Mouse (Mus musculus): Measurements from ENCODE around the gene Ttc7b. TPM values are rescaled to one million over a fixed set of nuclear protein-coding genes. Genes with fewer than 3 reads are reported as not detected.
A peak's percentile ranks its signal among the peaks of the same experiment; 100 is the strongest.

The Ttc7b gene
- total and polyA plus RNA-seq, 3 experiments = 11.7 to 23.7 TPM; not detected in 1

DNA sequence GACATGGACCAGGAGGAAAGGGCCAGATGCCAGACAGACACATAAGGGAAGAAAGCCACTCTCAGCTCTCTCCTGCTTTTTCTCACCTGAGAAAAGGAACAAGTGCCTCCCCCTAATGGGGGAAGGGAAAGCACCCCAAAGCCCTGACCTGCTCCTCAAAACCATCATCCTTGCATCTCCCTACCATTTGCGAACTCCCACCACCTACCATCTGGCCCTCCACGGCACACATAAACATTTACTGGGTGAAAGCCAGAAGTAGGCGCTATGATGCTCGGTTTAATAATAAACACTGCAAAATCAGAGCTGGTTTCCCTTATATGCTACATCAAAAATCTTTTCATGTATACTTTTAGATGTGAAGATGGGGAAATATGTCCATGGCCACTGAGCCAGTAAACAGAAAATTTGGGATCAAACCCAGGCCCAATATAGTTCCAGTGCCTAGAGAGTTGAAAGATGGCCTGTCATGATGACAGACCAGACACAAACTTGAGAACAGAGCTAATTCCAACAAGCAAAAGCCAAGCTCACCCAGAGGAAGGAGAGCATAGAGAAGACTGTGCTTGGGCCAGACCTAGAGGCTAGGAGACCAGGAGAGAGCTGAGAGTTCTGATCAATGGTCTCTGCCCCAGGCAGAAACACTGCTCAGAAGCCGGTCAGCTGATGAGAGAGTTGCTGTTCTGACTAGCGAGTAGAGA, 91.1 kb downstream of the Ttc7b start:
- H3K27me3 ChIP-seq (ENCODE audit: control insufficient read depth in 1 of 2, insufficient read depth in 2 of 2, low read length in 2 of 2) = no peaks in the 10 kb centered on the region
- no peak overlapping the region for H3K4me3 ChIP-seq (ENCODE audit: control insufficient read depth in 1 of 2, insufficient read depth in 1 of 2, low read depth in 2 of 2, low read length in 2 of 2)
- no peak overlapping the region for H3K27ac ChIP-seq (ENCODE audit: control insufficient read depth, low read depth, low read length)
- TF ChIP-seq UBTF (IDR thresholded peaks at IDR 0.05; ENCODE audit: borderline replicate concordance, insufficient read depth, low read depth, low read length) (no peak), TAL1 (IDR thresholded peaks at IDR 0.05; ENCODE audit: low read length) (no peak), MAX (IDR thresholded peaks at IDR 0.05; ENCODE audit: low read length) (no peak), BHLHE40 (IDR thresholded peaks at IDR 0.05; ENCODE audit: borderline replicate concordance, low read depth, low read length) (no peak), EP300 (IDR thresholded peaks at IDR 0.05; ENCODE audit: low read depth in 1 of 2, low read length in 2 of 2) (no peak), RCOR1 (IDR thresholded peaks at IDR 0.05; ENCODE audit: low read depth, low read length) (no peak), MAFK (IDR thresholded peaks at IDR 0.05; ENCODE audit: borderline replicate concordance, low read depth, low read length) (no peak), NELFE (IDR thresholded peaks at IDR 0.05; ENCODE audit: low read depth, low read length) (no peak), SIN3A (IDR thresholded peaks at IDR 0.05; ENCODE audit: low read length) (no peak)
- no peaks in the 10 kb centered on the region for H3K79me2 ChIP-seq (ENCODE audit: control insufficient read depth, insufficient read depth, low read length, poor library complexity)
- no peaks in the 10 kb centered on the region for H3K36me3 ChIP-seq (ENCODE audit: control insufficient read depth in 1 of 2, insufficient read depth in 2 of 2, low read length in 2 of 2)
- H3K9me3 ChIP-seq (replicated peaks; ENCODE audit: insufficient read depth, low read length) = no peaks in the 10 kb centered on the region
- no peak overlapping the region for H3K9ac ChIP-seq (ENCODE audit: control insufficient read depth, low read depth, low read length, poor library complexity, severe bottlenecking)
- no peaks in the 10 kb centered on the region for H3K4me1 ChIP-seq (ENCODE audit: control insufficient read depth in 1 of 2, insufficient read depth in 2 of 2, low read length in 2 of 2)
- no peak for DNase-seq (ENCODE audit: low read depth, low spot score)

DNA sequence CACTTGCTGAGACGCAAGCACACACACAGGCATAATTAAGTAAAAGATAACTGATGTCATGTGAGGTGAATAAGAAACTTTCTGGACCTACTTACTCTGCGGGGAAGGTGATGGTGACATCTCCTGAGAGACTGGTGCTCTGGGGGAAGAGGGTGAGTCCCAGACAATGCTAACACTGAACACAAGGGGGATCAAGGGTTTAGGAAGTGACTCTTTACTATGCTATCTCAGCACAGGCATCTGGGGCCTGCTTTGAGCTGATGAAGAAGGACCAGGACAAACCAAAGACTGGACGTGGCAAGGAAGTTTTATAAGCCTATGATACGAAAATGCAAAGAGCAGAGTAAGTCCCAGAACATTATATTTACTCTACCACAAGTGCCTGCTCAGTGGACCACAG, 92.4 kb downstream of the Ttc7b start:
- DNase-seq (ENCODE audit: low read depth, low spot score) = peak; percentile 15
- TF ChIP-seq POLR2AphosphoS2 (IDR thresholded peaks at IDR 0.05; ENCODE audit: low read length) (no peak), SMC3 (IDR thresholded peaks at IDR 0.05; ENCODE audit: low read depth, low read length) (peak; percentile 4; the same call in 1 of the 2 replicates), HCFC1 (IDR thresholded peaks at IDR 0.05; ENCODE audit: low read depth, low read length) (no peak), SIN3A (IDR thresholded peaks at IDR 0.05; ENCODE audit: low read length) (no peak), NELFE (IDR thresholded peaks at IDR 0.05; ENCODE audit: low read depth, low read length) (no peak), CTCF (IDR thresholded peaks at IDR 0.05 in 2 of 3, conservative IDR thresholded peaks at IDR 0.05 in 1 of 3; ENCODE audit: control insufficient read depth in 1 of 3, insufficient read depth in 1 of 3, low read depth in 2 of 3, low read length in 3 of 3, poor library complexity in 1 of 3, severe bottlenecking in 1 of 3) (peak in 2 of 3 experiments; percentile 15 to 22; a peak in 1 of 6 replicates)
- H3K4me1 ChIP-seq (ENCODE audit: control insufficient read depth in 1 of 2, insufficient read depth in 2 of 2, low read length in 2 of 2) = no peaks in the 10 kb centered on the region

DNA sequence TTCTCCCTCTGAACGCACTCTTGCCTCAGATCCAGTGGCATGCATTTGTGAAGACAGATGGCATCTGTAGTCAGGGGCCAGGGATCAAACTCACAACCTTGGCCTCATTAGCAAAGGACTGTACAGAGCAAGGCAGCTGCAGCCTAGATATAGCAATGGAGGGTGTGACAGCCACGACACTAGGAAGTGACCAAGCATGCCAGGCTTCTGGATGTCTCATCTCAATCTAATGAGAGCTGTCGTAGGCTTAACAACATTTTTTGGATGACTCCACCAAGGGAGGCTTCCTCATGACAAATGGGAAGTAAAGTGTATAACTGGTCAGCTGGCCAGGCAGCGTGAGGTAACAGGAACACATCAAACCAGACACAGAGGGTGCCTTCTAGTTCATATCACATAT, 94.4 kb downstream of the Ttc7b start:
- H3K27me3 ChIP-seq (ENCODE audit: control insufficient read depth in 1 of 2, insufficient read depth in 2 of 2, low read length in 2 of 2) = no peaks in the 10 kb centered on the region
- TF ChIP-seq HCFC1 (IDR thresholded peaks at IDR 0.05; ENCODE audit: low read depth, low read length) = no peak
- TF ChIP-seq CHD2 (IDR thresholded peaks at IDR 0.05; ENCODE audit: low read length) = no peak
- TF ChIP-seq POLR2AphosphoS5 (IDR thresholded peaks at IDR 0.05; ENCODE audit: borderline replicate concordance, low read depth, low read length) = no peak
- no peak for TF ChIP-seq GABPA (IDR thresholded peaks at IDR 0.05; ENCODE audit: low read depth, low read length)
- no peak for TF ChIP-seq ETS1 (IDR thresholded peaks at IDR 0.05; ENCODE audit: low read depth, low read length)
- no peak for TF ChIP-seq MXI1 (IDR thresholded peaks at IDR 0.05; ENCODE audit: low read depth, low read length)
- no peak for TF ChIP-seq MAZ (IDR thresholded peaks at IDR 0.05; ENCODE audit: low read depth, low read length)
- no peak for TF ChIP-seq JUND (IDR thresholded peaks at IDR 0.05; ENCODE audit: low read depth, low read length)
- TF ChIP-seq ZC3H11A (IDR thresholded peaks at IDR 0.05; ENCODE audit: low read depth, low read length) = no peak
- no peak for TF ChIP-seq USF1 (IDR thresholded peaks at IDR 0.05; ENCODE audit: low read depth, low read length)
- no peak for TF ChIP-seq TAL1 (IDR thresholded peaks at IDR 0.05; ENCODE audit: low read length)
- no peak for TF ChIP-seq MEF2A (IDR thresholded peaks at IDR 0.05; ENCODE audit: extremely low read depth, insufficient replicate concordance, low read depth, low read length, poor library complexity, severe bottlenecking)
- no peak for TF ChIP-seq SIN3A (IDR thresholded peaks at IDR 0.05; ENCODE audit: low read length)
- TF ChIP-seq MAX (IDR thresholded peaks at IDR 0.05; ENCODE audit: low read length) = no peak
- no peak for DNase-seq (ENCODE audit: low read depth, low spot score)
- no peak overlapping the region for H3K9ac ChIP-seq (ENCODE audit: control insufficient read depth, low read depth, low read length, poor library complexity, severe bottlenecking)
- no peaks in the 10 kb centered on the region for H3K36me3 ChIP-seq (ENCODE audit: control insufficient read depth in 1 of 2, insufficient read depth in 2 of 2, low read length in 2 of 2)
- peaks cover 0 to 3% of the 10 kb centered on the region in 2 experiments; a peak in 1 of 4 replicates for H3K4me1 ChIP-seq (ENCODE audit: control insufficient read depth in 1 of 2, insufficient read depth in 2 of 2, low read length in 2 of 2)
- no peak overlapping the region for H3K27ac ChIP-seq (ENCODE audit: control insufficient read depth, low read depth, low read length)
- H3K4me3 ChIP-seq (ENCODE audit: control insufficient read depth in 1 of 2, insufficient read depth in 1 of 2, low read depth in 2 of 2, low read length in 2 of 2) = no peak overlapping the region
- no peaks in the 10 kb centered on the region for H3K79me2 ChIP-seq (ENCODE audit: control insufficient read depth, insufficient read depth, low read length, poor library complexity)
- H3K9me3 ChIP-seq (replicated peaks; ENCODE audit: insufficient read depth, low read length) = no peaks in the 10 kb centered on the region

More for the DNA sequence above, 92.4 kb downstream of the Ttc7b start:
- no peaks in the 10 kb centered on the region for H3K36me3 ChIP-seq (ENCODE audit: control insufficient read depth in 1 of 2, insufficient read depth in 2 of 2, low read length in 2 of 2)
- H3K9ac ChIP-seq (ENCODE audit: control insufficient read depth, low read depth, low read length, poor library complexity, severe bottlenecking) = no peak overlapping the region
- H3K27me3 ChIP-seq (ENCODE audit: control insufficient read depth in 1 of 2, insufficient read depth in 2 of 2, low read length in 2 of 2) = no peaks in the 10 kb centered on the region
- H3K79me2 ChIP-seq (ENCODE audit: control insufficient read depth, insufficient read depth, low read length, poor library complexity) = no peaks in the 10 kb centered on the region
- no peak overlapping the region for H3K27ac ChIP-seq (ENCODE audit: control insufficient read depth, low read depth, low read length)
- H3K9me3 ChIP-seq (replicated peaks; ENCODE audit: insufficient read depth, low read length) = no peaks in the 10 kb centered on the region
- H3K4me3 ChIP-seq (ENCODE audit: control insufficient read depth in 1 of 2, insufficient read depth in 1 of 2, low read depth in 2 of 2, low read length in 2 of 2) = no peak overlapping the region
